Mouse (Mus musculus) 3T3-L1 (cell line): ENCODE data around the gene Adamts2.

Source experiments
- DNase-seq: peaks from one replicate; pipeline ENCODE4 v3.0.0-alpha.2; 2015; ENCODE audit warnings: low read depth, low spot score

The Adamts2 gene

GRCm38 (mm10) chr11:50623806-50624205, 21.9 kb downstream of the Adamts2 start:
- no peak for DNase-seq

GRCm38 (mm10) chr11:50624239-50624638, 22.4 kb downstream of the Adamts2 start:
- peak; percentile 51 for DNase-seq

- no peak for DNase-seq
Observed at GRCm38 (mm10) chr11:50624720-50625119, 22.8 kb downstream of the Adamts2 start.

GRCm38 (mm10) chr11:50628915-50629314, 27.0 kb downstream of the Adamts2 start:
- DNase-seq = no peak

- DNase-seq = no peak
Observed at GRCm38 (mm10) chr11:50630462-50630861, 28.6 kb downstream of the Adamts2 start.

- DNase-seq = peak; percentile 89
Observed at GRCm38 (mm10) chr11:50632270-50632669, 30.4 kb downstream of the Adamts2 start.

- DNase-seq = peak; percentile 72
Observed at GRCm38 (mm10) chr11:50635051-50635590, 33.2 kb downstream of the Adamts2 start.

- DNase-seq = no peak
Observed at GRCm38 (mm10) chr11:50637026-50637425, 35.1 kb downstream of the Adamts2 start.

- no peak for DNase-seq
Observed at GRCm38 (mm10) chr11:50638197-50638867, 36.4 kb downstream of the Adamts2 start.

- DNase-seq = no peak
Observed at GRCm38 (mm10) chr11:50638868-50639220, 37.0 kb downstream of the Adamts2 start.

- peak; percentile 87 for DNase-seq
Observed at GRCm38 (mm10) chr11:50642583-50642982, 40.7 kb downstream of the Adamts2 start.

- no peak for DNase-seq
Observed at GRCm38 (mm10) chr11:50646148-50646547, 44.3 kb downstream of the Adamts2 start.

- DNase-seq = no peak
Observed at GRCm38 (mm10) chr11:50648143-50648807, 46.4 kb downstream of the Adamts2 start.

GRCm38 (mm10) chr11:50650037-50650436, 48.2 kb downstream of the Adamts2 start:
- no peak for DNase-seq

GRCm38 (mm10) chr11:50653746-50654431, 52.0 kb downstream of the Adamts2 start:
- no peak for DNase-seq

GRCm38 (mm10) chr11:50658826-50659225, 56.9 kb downstream of the Adamts2 start:
- DNase-seq = no peak

GRCm38 (mm10) chr11:50662176-50662575, 60.3 kb downstream of the Adamts2 start:
- no peak for DNase-seq

GRCm38 (mm10) chr11:50664826-50665225, 62.9 kb downstream of the Adamts2 start:
- DNase-seq = peak; percentile 61

- DNase-seq = peak; percentile 96
Observed at GRCm38 (mm10) chr11:50669542-50670362, 67.9 kb downstream of the Adamts2 start.

GRCm38 (mm10) chr11:50670363-50670725, 68.5 kb downstream of the Adamts2 start:
- no peak for DNase-seq

GRCm38 (mm10) chr11:50670881-50671280, 69.0 kb downstream of the Adamts2 start:
- peak; percentile 51 for DNase-seq

GRCm38 (mm10) chr11:50671376-50671775, 69.5 kb downstream of the Adamts2 start:
- DNase-seq = no peak
